Mouse (Mus musculus): ENCODE measurements around the gene Armc7.
A peak's percentile ranks its signal among the peaks of the same experiment; 100 is the strongest.
"Not testable (repeated sequence)": the region's sequence is repeated elsewhere in the genome, so short reads cannot be mapped to it uniquely, and the experiment has no call there.

The Armc7 gene

GRCm38 (mm10) chr11:115475025-115475757, at the start of gene Armc7:
Armc7 (plus strand) TSS chr11:115475667.
- DNase-seq: peak; percentile 96 to 97

- DNase-seq: no peak
Observed at GRCm38 (mm10) chr11:115425671-115426070, 49.8 kb upstream of the Armc7 start.

GRCm38 (mm10) chr11:115427482-115428331, 47.8 kb upstream of the Armc7 start:
- peak; percentile 74 to 81 for DNase-seq

GRCm38 (mm10) chr11:115429307-115429706, 46.2 kb upstream of the Armc7 start:
- DNase-seq: no peak

DNA sequence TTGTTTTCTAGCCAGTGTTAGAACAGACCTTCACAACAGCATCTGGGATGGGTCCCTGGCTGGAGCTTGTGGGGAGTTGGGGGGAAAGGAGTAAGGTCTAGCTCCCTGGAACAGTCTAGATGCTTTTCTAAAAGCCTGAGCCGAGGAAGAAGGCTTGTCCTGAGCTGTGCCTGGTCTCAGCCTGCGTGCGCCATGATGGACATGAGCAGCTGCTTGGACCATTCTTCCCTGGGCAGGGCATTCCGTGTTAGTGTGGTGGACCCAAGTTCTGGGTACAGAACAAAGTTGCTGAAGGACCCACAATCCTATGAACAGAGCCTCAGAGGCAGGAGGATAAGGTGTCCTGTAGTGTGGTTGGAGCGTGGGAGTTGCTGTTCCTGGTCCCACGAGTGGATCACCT, 44.9 kb upstream of the Armc7 start:
- no peak for DNase-seq

DNA sequence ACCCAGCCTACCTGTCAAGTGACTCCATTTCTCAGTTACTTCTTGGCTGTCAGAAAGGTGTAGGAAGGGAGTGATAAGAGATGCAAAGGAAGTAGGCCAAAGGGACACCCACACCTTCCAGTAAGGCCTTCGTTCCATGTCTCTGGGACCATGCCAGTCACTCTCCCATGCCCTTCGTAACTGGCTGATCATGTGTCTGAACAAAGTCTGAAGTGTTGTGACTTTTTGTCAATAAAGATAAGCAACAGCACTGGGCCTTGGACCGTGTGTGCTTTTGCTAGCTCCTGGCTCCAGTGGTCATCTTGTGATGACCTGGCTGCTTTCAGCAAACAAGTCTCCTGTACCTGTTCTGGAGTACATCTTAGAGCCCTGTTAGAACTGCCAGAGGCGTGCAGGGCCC, 42.7 kb upstream of the Armc7 start:
- DNase-seq: no peak

DNA sequence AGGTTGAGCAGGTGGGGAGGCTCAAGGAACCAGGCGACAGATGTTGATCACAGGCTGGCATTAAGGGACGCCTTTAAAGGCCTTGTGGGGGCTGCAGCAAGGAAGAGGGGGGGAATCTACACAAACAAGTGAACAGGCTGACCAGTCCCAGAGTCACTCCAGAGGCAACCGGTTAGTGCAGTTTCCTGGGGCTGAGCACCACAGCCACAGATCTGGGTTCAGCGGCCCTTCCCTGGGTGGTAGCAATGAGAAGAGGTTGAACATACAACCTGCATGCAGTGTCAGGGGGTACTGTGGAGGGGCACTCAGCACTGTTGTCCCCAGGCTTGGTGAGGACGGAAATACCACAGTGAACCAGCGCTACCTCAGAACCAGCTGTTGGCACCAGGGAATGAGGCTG, 42.1 kb upstream of the Armc7 start:
- DNase-seq: no peak

DNA sequence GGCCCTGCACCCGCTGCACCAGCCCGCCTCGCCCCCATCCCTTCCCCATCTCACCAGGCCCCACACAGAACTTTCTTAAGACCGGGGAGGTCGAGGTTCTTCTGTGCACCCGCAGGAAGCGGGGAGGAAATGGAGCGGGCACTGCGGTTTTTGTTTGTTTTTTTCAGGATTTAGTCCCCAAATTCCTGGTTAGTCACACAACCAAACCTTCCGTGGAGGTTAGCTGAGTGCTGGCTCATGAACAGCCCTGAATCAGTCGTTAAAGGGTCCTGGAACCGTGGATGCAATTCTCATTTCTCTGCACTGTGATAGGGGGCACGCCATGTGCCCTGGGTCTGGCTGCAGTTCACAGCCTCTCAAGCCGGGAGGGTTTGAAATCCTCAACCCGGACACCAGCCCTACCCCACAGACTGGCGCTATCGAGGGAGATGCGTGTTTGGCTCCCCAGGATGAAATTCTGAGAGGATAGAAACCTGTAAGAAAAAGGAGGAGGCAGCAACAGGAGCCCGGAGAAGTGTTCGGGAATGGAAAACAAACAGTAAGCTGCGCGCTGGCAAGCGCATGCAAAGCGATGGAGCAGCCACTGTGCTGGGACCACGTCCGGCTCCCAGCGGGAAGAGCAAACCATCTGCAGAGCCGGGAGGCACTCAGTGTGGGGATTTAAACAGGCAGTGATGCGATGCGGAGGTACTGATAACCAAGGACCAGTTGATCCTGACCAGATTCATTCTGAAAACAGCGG, 39.7 kb upstream of the Armc7 start:
- DNase-seq: peak; percentile 17 to 40

- no peak for DNase-seq
Observed at GRCm38 (mm10) chr11:115437571-115438122, 37.8 kb upstream of the Armc7 start.

DNA sequence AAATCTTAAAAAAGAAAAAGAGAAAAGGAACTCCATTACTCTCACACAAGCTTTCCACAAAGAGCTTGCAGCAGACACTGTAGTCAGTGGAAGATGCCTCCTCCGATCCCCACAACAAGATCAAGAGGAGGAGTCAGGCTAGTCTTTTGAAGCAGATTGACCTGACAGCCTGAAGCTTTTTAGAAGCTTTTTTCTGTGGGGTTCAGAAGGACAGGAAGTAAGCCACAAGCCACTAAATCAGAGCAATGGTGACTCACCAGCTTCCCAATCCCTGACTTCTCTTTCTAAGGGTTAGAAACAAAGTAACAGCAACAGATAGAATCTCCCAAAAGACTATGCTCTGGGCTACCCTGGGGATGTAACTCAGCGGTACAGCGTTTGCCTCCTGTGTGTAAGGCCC, 36.1 kb upstream of the Armc7 start:
- DNase-seq: no peak

- DNase-seq: no peak
Observed at GRCm38 (mm10) chr11:115439906-115440595, 35.4 kb upstream of the Armc7 start, which contains the start of gene Trim80. Trim80 (plus strand) TSS chr11:115440545.

GRCm38 (mm10) chr11:115441417-115441816, 34.0 kb upstream of the Armc7 start:
- peak in 1 of 2 experiments; percentile 51 for DNase-seq

DNA sequence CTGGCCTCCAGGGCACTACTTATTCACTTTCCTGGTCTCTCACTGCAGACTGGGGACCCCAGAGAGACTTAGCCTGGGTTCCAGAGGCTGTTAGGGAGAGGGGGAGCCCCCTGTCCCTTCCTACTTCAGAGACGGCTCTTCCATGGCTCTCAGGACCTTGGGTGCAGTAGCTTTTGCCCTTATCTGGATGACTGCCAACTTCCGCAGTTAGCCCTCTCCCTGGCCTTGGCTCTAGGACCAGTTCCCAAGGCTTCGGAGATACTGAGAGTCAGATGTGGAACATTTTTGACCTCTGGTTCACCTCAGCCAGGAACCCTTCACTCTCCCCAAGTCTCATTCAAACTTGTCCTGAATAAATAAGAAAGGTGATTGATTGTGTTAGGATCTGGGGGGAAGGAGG, 28.6 kb upstream of the Armc7 start:
- DNase-seq: no peak

DNA sequence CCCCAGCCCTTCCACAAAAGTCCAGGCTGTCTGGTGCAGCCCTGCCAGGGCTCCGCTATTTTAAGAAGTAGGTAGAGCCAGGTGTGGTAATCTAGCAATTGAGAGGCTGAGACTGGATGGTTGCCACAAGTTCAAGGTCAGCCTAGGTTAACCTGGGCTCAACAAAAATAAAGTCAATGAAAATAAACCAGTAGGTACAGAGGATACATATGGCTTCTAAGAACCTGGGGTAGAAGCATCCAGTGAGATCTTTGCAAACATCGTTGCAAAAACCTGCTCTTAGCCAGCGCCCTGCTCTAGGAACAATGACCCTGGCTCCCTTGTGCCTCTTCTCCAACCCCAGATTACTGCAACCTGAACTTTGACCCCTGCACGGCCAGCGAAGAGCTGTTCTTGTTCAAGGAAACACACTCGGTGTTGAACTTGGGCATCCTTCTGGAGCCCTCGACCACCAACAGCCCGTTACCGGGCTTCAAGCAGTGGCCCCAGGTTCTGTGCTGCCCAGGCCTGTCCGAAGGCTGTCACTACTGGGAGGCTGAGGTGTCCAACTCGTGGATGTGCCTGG, 28.1 kb upstream of the Armc7 start:
- DNase-seq: no peak

DNA sequence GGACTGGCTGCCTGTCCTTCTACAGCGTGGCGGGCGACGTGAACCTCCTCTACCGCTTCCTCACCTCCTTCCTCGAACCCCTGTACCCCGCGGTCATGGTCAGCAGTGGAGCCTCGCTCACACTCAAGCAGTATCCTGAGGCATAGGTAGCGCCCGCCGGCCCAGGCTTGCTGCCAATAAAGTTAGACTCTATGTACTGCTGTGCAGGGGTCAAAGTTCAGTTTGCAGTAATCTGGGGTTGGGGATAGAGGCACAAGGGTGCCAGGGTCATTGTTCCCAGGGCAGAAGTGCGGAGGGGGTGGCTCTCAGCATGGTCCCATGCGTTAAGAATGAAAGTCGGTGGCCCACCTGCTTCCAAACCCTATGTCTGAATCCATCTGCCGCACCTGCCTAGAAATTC, 27.4 kb upstream of the Armc7 start:
- no peak for DNase-seq

- DNase-seq: no peak
Observed at GRCm38 (mm10) chr11:115448998-115449397, 26.5 kb upstream of the Armc7 start.

DNA sequence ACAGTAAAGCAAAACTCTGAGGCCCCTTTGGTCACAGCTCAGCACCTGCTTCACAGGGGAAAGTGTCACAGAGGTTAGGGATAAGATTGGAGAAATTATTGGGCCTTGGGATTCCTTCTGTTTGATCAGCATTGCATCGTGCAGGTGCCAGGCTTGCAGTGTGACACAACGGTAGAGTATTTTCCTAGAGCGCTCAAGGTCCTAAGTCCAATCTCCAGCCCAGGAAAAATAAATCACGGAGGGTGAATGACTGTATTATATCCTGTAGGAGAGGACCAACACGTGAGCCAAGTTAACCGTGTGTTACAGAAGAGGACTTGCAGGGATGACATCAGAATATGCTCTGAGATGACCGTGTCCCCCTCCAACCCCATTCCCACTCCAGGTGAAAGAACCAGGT, 25.3 kb upstream of the Armc7 start:
- no peak for DNase-seq

DNA sequence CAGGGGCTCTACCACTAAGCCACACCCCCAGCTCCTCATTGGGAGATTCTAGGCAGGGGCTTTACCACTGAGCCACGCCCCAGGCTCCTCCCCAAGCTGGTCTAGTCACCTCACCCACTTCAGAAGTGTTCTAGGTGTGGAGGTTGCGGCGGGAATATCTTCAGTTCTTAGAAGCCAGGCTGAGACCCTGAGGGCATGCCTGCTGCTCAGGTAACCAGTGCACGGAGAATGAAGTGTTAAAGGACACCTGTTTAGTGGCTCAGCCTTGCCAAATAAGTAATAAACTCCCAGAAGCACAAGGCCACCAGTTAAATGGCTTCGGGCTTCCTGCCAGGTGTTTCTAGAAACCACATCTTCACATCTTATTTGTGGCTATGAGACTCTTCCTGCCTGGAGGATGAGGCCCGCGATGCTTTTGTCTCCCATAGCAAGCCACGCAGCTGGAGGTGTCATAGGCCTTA, 23.7 kb upstream of the Armc7 start:
- DNase-seq: no peak

GRCm38 (mm10) chr11:115452281-115452860, 23.1 kb upstream of the Armc7 start:
- DNase-seq: no peak

GRCm38 (mm10) chr11:115453306-115453705, 22.2 kb upstream of the Armc7 start:
- no peak for DNase-seq

- DNase-seq: not testable (repeated sequence)
Observed at GRCm38 (mm10) chr11:115454822-115455221, 20.6 kb upstream of the Armc7 start.

- no peak for DNase-seq
Observed at GRCm38 (mm10) chr11:115455619-115456018, 19.8 kb upstream of the Armc7 start.
